Mouse (Mus musculus) ovary, postnatal 10 days (tissue): ENCODE measurements around the gene Trnp1.

Source experiments
- DNase-seq: peaks from one replicate; pipeline ENCODE4 v3.0.0; 2022; ENCODE audit warnings: low spot score

The Trnp1 gene

DNA sequence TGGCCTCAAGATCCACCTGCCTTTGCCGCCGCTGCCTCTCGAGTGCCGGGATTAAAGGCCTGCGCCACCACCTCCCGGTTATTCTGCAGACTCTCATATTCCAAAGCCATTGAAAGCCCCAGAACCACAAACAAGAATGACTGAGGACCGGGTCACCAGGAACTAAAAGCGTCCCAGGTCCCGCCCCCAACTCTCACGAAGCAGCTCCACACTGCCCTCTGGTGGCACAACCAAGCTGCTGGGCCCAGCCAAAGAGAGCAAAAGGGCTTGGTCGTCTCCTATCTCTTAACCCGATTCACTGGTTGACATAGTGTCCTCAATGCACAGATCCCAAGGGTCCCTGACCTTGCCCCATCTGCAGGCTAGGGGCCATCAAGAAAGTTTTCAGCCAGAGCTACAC lies 3.9 kb downstream of the Trnp1 start:
- DNase-seq, result peak; percentile 85

DNA sequence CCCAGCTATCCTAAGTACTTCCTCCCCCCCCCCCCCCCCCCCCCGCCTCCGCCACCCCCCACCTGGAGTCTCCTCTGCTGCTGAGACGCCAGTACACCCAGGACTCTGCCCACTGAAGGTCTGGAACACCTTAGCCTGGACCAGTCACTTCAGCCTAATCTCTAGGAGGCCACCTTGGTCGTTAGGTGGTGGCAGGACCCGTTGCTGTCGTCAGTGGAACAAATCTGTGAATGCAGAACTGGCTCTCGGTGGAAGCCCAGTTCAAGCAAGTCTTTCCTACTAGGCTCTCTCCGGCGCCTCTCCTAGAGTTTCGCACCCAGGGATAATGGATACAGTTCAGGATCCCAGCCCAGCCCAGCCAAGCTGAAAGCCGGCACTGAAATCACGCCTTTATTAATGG lies 4.5 kb downstream of the Trnp1 start:
- no peak for DNase-seq

DNA sequence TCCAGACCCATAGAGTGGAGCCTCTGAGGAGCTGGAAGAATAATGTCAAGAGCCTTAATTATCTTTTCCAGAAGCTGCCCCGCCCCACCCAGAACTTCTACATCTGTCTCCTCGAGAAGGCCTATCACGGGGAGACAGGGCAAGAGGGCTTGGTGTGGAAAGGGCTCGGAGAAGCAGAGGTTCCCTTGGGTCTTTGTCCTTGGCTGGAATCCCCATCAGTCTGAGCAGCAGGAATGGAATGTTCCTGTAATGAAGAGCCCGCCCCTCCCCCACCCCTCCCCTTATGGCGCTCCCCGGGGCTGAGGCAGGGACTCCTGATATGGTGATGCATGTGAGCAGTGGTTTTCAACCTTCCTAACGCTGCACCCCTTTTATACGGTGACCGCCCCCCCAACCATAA lies 6.5 kb downstream of the Trnp1 start:
- no peak for DNase-seq

DNA sequence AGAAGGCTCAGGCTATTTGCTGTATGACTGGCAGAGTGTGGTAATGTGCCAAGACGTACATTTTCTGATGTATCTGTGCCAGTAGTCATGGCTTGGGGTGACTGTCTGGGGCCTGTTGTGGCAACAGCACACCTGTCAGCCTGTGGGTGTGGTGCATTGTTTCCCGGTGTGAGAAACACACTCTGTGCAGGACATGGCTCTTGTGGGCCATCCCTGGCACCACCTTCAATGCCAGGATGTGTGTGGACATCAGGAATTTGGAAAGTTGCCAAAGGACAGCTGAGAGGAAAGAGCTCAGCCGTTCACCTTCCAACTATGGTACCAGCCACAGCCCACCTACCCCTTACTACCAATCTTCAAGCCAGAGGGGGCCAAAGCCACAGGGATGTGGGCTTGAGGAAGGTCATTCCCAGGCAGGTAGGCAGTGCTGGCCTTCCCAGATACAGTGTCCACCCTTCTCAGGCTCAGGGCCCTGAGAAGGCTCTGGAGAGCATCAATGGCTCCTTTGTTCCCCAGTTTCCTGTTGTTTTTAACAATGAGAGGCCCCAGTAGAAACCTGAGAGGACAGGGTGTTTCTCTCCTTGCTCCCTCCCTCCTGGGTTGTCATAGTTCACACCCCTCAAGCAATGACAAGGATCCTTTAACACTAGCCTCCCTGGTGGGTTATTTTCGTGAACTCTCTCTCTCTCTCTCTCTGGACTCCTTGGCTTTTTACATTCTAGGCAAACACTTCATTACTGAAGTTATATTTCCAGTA lies 8.7 kb downstream of the Trnp1 start:
- DNase-seq, result no peak

DNA sequence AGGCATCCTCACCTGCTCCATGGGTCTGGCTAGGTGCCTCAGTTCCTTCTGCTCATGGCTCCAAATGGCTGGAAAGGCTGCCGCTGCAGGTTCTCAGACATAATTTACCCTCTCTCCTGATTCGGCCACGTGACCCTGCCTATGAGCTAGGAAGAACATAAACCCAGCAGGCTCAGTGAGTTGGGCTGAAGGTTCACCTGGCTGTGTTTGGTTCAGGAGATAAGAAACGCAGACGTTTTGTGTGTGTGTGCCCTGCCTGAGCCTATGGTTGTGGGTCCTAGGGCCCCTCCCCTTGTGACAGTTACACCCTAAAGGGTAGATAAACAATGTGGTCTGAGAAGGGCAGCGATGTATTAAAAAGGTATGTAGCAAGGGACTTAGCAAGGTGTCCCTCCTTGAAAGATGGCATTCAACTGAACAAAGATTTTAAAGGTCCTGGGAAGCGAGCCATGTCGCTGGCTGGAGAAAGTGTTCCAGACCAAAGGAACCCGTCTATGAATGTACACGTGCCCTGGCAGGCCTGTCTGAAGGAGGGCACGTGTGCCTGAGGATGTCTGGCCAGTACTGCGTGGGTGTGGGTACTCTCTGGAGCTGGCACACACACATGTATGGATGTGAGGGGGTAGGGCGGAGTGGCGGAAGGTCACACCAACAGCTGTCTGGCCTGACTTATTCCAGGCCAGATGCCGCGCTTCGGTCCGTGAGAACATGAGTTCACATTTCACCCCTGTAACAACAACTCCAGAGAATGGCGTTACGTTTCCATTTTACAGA lies 9.5 kb downstream of the Trnp1 start:
- no peak for DNase-seq

DNA sequence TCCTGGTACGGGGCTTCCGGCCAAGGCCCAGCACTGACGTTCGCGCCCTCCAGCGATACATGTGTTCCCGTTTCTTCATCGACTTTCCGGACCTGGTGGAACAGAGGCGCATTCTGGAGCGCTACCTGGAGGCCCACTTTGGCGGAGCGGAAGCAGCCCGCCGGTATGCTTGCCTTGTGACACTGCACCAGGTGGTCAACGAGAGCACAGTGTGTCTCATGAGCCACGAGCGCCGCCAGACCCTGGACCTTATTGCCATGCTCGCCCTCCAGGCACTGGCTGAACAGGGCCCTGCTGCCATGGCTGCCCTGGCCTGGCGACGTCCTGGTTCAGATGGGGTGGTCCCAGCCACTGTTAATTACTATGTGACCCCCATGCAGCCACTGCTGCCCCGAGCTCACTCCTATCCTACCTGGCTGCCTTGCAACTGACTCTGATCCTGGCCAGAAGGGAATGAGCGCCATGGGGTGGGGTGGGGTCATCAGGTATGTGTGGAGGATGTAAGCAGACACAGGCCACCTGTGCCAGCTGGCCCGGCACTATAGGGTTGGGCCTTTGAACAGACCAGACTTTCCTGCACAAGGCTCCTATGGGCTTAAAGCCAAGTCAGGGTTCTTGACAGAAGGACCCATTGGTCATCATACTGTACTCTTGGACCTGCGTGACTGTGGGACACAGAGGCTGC lies 11.5 kb downstream of the Trnp1 start:
- no peak for DNase-seq

DNA sequence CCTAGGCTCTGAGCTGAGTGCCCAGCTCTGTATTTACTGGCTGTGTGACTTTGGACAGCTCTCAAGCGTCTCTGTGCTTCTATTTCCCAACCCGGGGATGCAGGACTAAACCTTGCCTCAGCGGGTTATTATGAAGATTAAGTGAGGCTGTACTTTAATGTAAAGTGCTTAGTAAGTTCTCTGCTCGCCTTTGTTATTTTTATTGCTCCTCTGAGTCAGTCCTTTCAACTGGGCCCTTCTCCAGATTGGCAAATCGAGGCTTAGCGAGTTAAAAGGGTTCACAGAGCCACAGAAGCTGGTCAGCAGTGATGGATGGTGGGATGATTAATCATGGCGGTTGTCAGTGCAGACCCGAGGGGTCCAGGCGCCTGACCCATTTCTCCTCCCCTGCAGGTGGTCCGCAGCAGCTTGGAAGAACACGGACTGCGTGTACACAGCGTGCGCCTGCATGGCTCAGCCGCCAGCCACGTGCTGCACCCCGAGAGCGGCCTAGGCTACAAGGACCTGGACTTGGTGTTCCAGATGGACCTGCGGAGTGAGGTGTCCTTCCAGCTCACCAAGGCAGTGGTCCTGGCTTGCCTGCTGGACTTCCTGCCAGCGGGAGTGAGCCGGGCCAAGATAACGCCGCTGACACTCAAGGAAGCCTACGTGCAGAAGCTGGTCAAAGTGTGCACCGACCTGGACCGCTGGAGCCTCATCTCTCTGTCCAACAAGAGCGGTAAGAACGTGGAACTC lies 12.5 kb downstream of the Trnp1 start:
- DNase-seq, result no peak

DNA sequence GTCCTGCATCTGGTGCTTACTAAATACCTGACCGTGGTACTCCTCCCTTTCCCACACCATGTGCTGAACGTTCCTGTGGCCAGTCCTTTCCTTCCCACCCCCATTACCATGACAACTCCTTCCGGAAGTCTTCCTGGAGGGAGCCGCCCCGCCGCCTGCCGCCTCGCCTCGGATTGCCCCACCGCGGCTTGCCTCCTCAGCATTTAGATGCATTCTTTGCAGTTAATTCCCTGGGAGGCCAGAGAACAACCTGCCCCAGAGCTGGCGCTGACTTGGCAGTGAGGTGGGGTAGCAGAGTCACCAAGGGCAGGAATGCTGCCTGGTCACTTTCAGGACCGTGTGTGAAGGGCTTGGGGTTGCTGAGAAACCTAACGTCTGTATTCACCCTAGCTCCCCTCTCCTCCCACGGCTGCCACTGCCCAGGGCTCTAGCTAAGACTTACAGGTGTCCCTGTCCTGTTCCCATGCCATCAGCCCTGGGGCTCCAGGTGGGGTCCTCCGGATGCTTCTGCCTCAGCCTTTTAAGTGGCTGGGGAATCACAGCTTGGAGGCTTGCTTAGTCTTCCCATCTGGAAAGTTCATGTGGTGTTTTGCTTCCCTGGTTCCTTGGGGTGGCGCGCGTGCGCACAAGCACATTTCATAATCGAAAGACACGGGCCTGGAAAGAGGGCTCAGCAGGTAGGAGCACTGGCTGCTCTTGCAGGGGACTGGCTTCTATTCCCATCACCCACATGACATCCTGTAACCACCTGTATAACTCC lies 13.9 kb downstream of the Trnp1 start:
- no peak for DNase-seq

DNA sequence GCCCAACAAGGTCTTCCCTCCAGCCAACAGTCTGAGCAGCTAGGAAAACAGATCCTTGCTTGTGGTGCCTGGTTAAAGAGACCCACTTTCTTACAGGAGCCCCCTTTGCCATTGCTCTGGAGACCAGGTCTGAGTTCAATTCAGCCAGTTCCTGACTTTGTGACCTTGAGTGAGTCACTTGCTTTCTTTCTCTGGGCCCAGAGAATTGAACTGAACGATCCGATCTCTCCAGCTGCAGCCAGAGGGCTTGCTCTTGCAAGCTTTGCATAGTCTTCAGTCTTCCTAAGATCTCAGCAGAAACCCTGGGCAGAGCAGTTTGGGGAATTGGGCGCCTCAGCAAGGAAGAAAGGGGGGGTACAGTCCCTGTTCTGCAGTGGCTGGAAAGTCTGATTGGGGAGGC lies 15.9 kb downstream of the Trnp1 start:
- DNase-seq, result no peak

DNA sequence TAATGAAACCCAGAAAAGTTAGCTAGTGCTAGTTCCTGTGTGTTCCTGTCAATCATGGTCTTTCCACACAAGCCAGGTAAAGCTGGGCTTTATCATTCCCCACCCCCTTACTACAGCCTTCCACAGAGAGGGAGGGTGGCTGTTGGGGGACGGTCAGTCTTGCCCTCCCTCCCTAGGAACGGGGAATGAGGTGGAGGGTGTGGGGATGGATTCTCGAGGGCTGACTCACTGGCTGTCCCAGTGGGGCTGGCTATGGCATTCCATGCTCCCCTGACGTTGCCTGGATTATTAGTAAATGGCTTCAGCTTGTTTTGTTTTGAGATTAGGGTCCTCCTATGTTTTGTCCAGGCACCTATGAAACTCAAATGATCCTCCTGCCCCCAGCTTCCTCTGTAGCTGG lies 16.9 kb downstream of the Trnp1 start:
- DNase-seq, result no peak

DNA sequence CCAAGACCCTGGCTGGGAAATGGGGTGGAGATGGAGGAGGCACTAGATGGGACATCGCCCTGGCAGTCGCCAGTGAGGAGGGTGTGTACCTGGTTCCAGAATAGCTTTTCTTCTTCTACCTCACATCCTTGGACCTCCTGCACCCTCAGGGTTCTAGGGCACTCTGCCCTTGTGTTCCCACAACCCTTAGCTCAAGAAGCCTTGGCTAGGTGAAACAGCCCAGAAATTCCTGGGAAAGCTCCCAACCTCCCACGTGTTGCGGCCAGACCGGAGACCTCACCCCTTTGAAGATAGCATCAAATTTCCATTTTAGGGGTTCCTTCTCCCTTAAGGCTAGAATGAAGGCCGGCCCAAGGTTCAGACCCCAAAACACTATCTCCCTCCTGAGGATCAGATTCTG lies 17.6 kb downstream of the Trnp1 start:
- no peak for DNase-seq

DNA sequence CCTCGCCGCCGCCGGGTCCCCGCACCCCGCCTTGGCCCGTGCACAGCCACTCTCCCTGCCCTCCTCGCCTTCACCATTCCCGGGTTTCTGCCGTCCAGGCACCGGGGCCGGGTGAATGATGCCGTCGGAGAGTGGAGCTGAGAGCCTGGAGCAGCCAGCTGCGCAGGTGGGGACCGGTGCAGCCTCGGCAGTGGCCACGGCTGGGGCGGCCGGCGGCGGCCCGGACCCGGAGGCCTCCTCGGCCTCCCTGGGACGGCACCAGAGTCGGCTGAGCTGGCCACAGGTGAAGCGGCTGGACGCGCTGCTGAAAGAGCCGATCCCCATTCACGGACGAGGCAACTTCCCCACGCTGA lies 18.2 kb downstream of the Trnp1 start:
- no peak for DNase-seq

DNA sequence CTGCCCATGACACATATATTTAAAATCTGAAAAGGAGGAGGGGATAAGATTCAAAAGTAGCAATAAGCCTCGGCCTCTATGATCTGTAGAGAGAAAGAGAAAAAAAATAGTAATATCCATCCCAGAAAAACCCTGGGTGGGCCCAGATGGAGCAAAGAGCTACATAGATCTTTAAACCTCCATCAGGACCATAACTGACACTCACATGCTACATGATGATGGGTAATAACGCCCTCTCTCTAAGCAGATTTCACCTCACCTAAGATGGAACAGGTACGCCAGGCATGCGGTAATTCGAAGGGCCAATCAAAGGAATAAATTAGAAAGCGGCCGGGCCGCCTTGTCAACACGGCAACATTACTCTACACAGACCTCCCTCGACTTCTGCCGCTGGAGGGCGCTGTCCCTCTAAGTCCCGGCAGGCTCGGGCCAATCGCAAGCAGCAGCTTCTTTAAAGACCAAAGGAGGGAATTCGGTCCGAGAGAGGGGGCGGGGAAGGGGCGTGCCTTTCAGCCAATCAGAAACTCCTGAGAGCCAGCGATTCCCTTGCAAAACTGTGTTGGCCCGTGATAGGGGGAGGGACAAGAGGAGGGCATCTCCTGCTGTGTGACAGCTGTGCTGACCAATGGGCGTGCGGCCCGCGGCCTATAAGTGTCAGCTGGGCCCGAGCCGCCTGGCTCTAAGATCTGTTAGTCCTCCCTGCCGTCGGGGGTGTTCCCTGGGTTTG lies 18.7 kb downstream of the Trnp1 start, which contains the start of gene Tent5b:
Tent5b (plus strand) TSS at position 675 of the 727 bp plus-strand sequence.
- DNase-seq, result peak; percentile 95

DNA sequence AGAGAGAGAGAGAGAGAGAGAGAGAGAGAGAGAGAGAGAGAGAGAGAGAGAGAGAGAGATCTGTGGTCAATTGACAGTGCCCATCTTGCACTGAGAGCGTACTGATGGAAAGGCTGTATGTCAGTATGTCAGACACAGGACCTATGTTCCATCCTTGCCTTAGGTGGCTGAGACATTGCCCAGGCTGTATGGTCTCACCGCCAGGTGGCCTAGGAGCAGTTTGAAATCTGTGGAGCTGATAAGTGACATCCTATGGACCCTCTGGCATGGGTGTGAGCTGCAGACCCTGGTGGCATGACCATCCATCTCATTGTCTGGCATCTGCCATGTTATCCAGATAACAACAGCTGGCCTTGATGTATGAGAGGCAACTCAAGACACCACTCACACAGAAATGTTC lies 24.5 kb downstream of the Trnp1 start:
- no peak for DNase-seq

DNA sequence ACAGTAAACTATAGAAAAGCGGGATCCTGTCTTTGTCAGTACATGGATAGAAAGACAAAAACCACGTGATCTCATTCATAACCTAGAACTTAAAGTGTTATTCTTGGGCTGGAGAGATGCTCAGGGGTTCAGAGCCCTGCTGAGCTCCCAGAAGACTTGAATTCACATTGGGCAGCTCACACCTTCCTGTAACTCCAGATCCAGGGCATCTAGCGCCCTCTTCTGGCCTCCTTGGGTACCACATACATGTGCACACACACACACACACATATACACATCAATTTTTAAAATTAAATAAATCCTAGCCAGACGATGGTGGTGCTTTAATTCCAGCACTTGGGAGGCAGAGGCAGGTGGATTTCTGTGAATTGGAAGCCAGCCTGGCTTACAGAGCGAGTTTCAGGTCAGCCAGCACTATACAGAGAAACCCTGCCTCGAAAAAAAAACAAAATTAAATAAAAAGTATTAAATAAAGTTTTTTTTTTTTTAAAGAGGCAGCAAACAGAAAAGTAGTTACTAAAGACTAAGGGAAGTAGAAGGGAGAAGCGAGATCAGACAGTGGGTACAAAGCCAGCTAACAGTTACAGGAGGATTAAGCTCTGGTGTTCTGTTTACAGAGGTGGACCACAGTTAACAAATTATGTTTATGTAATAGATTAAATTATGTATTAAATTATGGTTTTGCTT lies 27.1 kb downstream of the Trnp1 start:
- no peak for DNase-seq

DNA sequence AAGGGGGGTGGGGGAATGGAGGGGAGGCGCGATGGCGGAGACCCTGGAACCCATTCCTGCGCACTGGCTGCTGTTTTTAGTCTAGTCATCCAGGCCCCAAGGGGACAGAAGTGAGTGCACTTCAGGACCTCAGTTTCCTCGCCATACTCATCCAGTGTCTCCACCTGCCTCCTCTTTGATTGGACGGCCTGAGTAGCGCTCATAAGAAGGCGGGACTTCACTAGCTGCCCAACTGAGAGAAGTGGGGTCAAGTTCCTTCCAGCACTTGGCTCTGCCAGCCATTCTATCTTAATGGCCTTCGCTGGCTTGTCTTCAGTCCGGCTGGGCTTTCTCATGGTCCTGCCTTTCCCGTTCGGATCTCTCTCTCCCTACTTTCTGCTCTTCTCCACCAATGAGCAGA lies 29.2 kb downstream of the Trnp1 start:
- DNase-seq, result no peak

DNA sequence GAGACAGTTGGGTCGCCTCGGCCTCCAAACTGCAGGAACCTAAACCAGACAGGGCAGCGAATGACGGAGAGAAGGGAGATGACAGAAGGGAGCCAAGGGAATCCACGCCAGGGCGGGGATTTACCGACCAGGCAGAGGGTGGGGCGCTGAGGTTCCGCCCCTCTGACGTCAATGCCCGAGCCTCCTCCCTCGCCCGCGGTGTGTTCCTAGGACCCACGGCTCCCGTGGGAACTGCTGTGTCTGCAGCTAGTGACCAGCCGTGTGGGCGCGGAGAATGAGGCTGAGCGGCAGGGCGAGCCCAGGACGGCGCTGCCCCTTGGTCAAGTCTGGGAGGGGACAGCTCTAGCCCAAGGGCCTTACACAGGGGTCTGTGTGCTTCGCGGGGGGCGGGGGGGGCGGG lies 30.3 kb downstream of the Trnp1 start:
- DNase-seq, result no peak

DNA sequence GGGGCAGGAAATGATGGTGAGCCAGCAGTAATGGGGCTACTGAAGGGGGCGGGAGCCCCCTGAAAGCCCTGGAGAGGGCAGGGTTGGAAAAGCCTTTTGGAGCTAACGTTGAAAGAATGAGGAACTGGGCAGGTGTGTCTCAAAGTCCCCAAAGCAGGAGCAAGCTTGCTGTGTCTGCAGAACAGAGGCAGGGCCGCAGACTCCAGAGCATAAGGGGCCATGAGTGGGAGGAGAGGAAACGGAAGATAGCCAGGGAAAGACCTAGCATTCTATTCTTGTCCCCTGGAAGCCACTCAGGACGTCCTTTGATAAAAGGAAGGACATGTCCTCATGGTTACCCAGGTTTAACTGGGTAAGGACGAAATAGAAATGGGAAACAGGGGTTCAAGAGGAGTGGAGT lies 35.2 kb downstream of the Trnp1 start:
- DNase-seq, result no peak

DNA sequence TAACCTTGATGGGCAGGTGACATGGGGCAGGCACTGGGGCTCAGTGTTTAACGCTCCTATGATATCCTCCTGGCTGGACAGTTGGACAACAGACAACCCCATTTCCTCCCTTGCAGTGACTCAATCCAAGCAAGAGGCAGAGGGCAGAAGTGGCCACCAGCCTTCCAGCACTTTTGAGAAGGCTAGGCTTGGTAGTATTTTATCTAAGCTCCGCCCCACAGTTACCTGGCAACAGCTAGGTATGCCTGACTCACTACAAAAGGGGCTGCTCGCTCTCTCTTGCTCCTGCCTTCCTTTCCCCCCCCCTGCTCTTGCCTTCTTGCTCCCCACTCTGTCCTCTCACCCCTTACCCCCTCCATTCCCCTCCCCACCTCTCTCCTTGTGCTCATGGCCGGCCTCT lies 37.0 kb downstream of the Trnp1 start:
- no peak for DNase-seq

DNA sequence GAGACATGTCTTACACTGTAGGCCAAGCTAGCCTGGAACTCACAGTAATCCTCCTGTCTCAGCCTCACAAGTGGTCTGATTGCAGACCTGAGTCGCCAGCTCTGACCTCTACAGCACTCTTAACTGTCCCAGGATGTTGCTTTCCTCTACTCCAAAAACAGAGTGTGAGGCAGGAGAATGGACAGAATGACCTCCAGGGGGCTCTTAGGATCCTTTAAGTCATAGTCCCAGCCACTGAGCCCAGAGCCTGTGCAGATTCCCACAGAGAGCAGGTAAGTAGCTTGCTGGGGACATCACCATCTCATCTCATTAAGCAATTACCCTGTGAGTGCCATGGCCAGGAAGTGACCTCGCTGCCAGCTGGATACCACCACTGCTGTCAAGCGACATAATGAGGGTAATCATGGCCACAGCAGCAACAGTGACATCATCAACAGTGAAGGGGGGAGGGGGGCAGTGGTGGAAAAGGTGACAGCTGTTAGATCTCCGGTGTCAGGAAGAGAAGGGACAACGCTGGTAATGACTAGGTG lies 37.5 kb downstream of the Trnp1 start:
- no peak for DNase-seq
